Mouse (Mus musculus): Measurements from ENCODE around the gene Paxip1.

DNA sequence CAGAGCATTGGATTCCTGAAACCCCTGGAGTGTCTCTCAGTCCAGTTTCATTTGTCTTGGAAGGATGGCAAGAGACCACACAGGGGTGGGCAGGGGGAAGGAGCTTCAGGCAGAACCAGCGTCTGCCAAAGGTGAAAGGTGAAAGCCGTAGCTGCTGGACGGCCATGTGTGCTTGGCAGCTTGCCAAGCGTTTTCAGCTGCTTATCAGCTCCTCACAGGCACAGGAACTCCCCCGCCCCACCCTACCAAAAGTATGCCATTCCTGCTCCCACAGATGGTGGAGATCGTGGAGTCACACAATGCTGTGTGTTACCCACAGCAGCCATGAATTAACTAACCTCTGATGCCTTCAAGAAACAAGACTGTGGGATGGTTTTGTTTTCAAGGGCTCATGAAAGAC is 83.3 kb downstream of the Paxip1 start:
- TF ChIP-seq POLR2A (IDR thresholded peaks at IDR 0.05; ENCODE audit: control insufficient read depth, low read depth, low read length): no peak
- no peak for TF ChIP-seq CTCF (IDR thresholded peaks at IDR 0.05; ENCODE audit: control insufficient read depth, insufficient read depth, insufficient replicate concordance, low read depth, low read length)
